Mouse (Mus musculus) testis, adult 2 months (tissue): ENCODE results near the gene Syt3. TPM values are rescaled to one million over a fixed set of nuclear protein-coding genes. Genes with fewer than 3 reads are reported as not detected.

Source experiments
- H3K27ac ChIP-seq: fragments of 200-500 bp; 2 replicates; pipeline ENCODE4 v1.5.1; 2012; ENCODE audit warnings: low read depth, low read length; ENCODE audit not compliant: control insufficient read depth, insufficient read depth
- H3K27me3 ChIP-seq: fragments of 200-500 bp; 2 replicates; pipeline ENCODE4 v1.6.1; 2012; ENCODE audit warnings: mild to moderate bottlenecking, low read length, moderate library complexity; ENCODE audit not compliant: control insufficient read depth, insufficient read depth
- H3K36me3 ChIP-seq: fragments of 200-500 bp; 2 replicates; pipeline ENCODE4 v1.6.1; 2012; ENCODE audit warnings: mild to moderate bottlenecking, low read length; ENCODE audit not compliant: control insufficient read depth, insufficient read depth
- H3K4me1 ChIP-seq: fragments of 200-500 bp; 2 replicates; pipeline ENCODE4 v1.6.1; 2012; ENCODE audit warnings: low read length; ENCODE audit not compliant: control insufficient read depth, insufficient read depth
- H3K4me3 ChIP-seq: fragments of 200-500 bp; 2 replicates; pipeline ENCODE4 v1.5.1; 2012; ENCODE audit warnings: low read depth, mild to moderate bottlenecking, low read length, moderate library complexity, mixed read lengths; ENCODE audit not compliant: control insufficient read depth
- CTCF ChIP-seq: fragments of 200-500 bp; IDR thresholded peaks from 2 replicates; pipeline ENCODE4 v1.5.1; 2012; ENCODE audit warnings: low read depth, mild to moderate bottlenecking, inconsistent platforms, low read length, moderate library complexity; ENCODE audit not compliant: control insufficient read depth, insufficient read depth, insufficient replicate concordance
- POLR2A ChIP-seq: fragments of 200-500 bp; IDR thresholded peaks from 2 replicates; pipeline ENCODE4 v1.6.1; 2012; ENCODE audit warnings: low read depth, mild to moderate bottlenecking, inconsistent platforms, low read length, moderate library complexity; ENCODE audit not compliant: control insufficient read depth
- polyA plus RNA-seq: library from polyadenylated mRNA; depleted of rRNA; stranded (reverse); fragments of >200 nt; gene quantifications from 2 replicates; pipeline ENCODE4 v1.2.3, GENCODE M21; 2012

The Syt3 gene
- polyA plus RNA-seq, 1 experiment, result 2.0 TPM

- H3K4me3 ChIP-seq, result no peak overlapping the region
- no peak for TF ChIP-seq CTCF
- no peak for TF ChIP-seq POLR2A
- H3K27me3 ChIP-seq, result 0 out of 2 replicates have a peak, but pooled peaks cover 2% of the 10 kb centered on the region
- H3K36me3 ChIP-seq, result no peaks in the 10 kb centered on the region
- peaks cover 2% of the 10 kb centered on the region for H3K4me1 ChIP-seq
- no peak overlapping the region for H3K27ac ChIP-seq
Observed at GRCm38 (mm10) chr7:44427666-44428065, 43.8 kb downstream of the Syt3 start.

- H3K27me3 ChIP-seq, result 0 out of 2 replicates have a peak, but pooled peaks cover 2% of the 10 kb centered on the region
- no peaks in the 10 kb centered on the region for H3K36me3 ChIP-seq
- peaks cover 2% of the 10 kb centered on the region for H3K4me1 ChIP-seq
- TF ChIP-seq POLR2A, result no peak
- no peak for TF ChIP-seq CTCF
- no peak overlapping the region for H3K27ac ChIP-seq
- H3K4me3 ChIP-seq, result no peak overlapping the region
Observed at GRCm38 (mm10) chr7:44428171-44428950, 44.5 kb downstream of the Syt3 start.

GRCm38 (mm10) chr7:44428968-44429521, 45.1 kb downstream of the Syt3 start, which contains the start of gene Lrrc4b:
Gene Lrrc4b (plus strand): TSS chr7:44429018.
- Histone ChIP-seq H3K27ac (no peak within 1 kb of the TSS), H3K4me3 (peak within 1 kb of the TSS; percentile 64), H3K36me3 (no peaks in the 10 kb centered on the region), H3K4me1 (peaks cover 6% of the 10 kb centered on the region), H3K27me3 (0 out of 2 replicates have a peak, but pooled peaks cover 2% of the 10 kb centered on the region)
- TF ChIP-seq POLR2A, result no peak
- no peak for TF ChIP-seq CTCF

GRCm38 (mm10) chr7:44429534-44430488, 45.9 kb downstream of the Syt3 start:
- H3K4me1 ChIP-seq, result peaks cover 10% of the 10 kb centered on the region
- H3K4me3 ChIP-seq, result peak overlapping the region; percentile 16
- TF ChIP-seq CTCF (no peak), POLR2A (no peak)
- no peak overlapping the region for H3K27ac ChIP-seq
- 0 out of 2 replicates have a peak, but pooled peaks cover 2% of the 10 kb centered on the region for H3K27me3 ChIP-seq
- H3K36me3 ChIP-seq, result no peaks in the 10 kb centered on the region

GRCm38 (mm10) chr7:44432550-44432949, 48.6 kb downstream of the Syt3 start:
- Histone ChIP-seq H3K27ac (no peak overlapping the region), H3K4me1 (peaks cover 10% of the 10 kb centered on the region), H3K27me3 (0 out of 2 replicates have a peak, but pooled peaks cover 2% of the 10 kb centered on the region), H3K36me3 (no peaks in the 10 kb centered on the region), H3K4me3 (no peak overlapping the region)
- TF ChIP-seq CTCF, result no peak
- no peak for TF ChIP-seq POLR2A

- Histone ChIP-seq H3K4me3 (no peak overlapping the region), H3K27me3 (0 out of 2 replicates have a peak, but pooled peaks cover 2% of the 10 kb centered on the region), H3K4me1 (peaks cover 10% of the 10 kb centered on the region), H3K36me3 (no peaks in the 10 kb centered on the region), H3K27ac (no peak overlapping the region)
- no peak for TF ChIP-seq POLR2A
- no peak for TF ChIP-seq CTCF
Observed at GRCm38 (mm10) chr7:44433371-44433770, 49.5 kb downstream of the Syt3 start.
